Mouse (Mus musculus): ENCODE results near the gene Abl2. TPM values are rescaled to one million over a fixed set of nuclear protein-coding genes. Genes with fewer than 3 reads are reported as not detected.

The Abl2 gene
- polyA plus RNA-seq, 1 experiment from 2014 or later, result 6.9 TPM

Other genes starting within 250 kb of the Abl2 start
- not detected in 2 replicates for gene Nphs2, start 248.1 kb upstream of the Abl2 start, polyA plus RNA-seq (2014; fragmentation: Nextera tagmentation; extraction: Ambion mirVana)
- 994 and 1,028 TPM in 2 replicates for gene Gm2000, start 192.7 kb upstream of the Abl2 start, polyA plus RNA-seq (2014; fragmentation: Nextera tagmentation; extraction: Ambion mirVana)
- 0.71 and 0.73 TPM in 2 replicates for gene Axdnd1, start 137.6 kb upstream of the Abl2 start, polyA plus RNA-seq (2014; fragmentation: Nextera tagmentation; extraction: Ambion mirVana)
- gene Soat1, start 84.5 kb upstream of the Abl2 start, polyA plus RNA-seq (2014; fragmentation: Nextera tagmentation; extraction: Ambion mirVana), result 50.0 and 51.6 TPM in 2 replicates
- gene Gm10031, start 34.8 kb upstream of the Abl2 start, polyA plus RNA-seq (2014; fragmentation: Nextera tagmentation; extraction: Ambion mirVana), result 0.68 TPM in 1 of 2 replicates, not detected in the other
- gene Tor3a, start 115.6 kb downstream of the Abl2 start, polyA plus RNA-seq (2014; fragmentation: Nextera tagmentation; extraction: Ambion mirVana), result 13.3 and 15.0 TPM in 2 replicates
- gene Fam20b, start 160.3 kb downstream of the Abl2 start, polyA plus RNA-seq (2014; fragmentation: Nextera tagmentation; extraction: Ambion mirVana), result 32.4 and 34.6 TPM in 2 replicates